Mouse (Mus musculus) spleen, postnatal 0 days (tissue): ENCODE measurements around the gene Gm39653. TPM values are rescaled to one million over a fixed set of nuclear protein-coding genes. Genes with fewer than 3 reads are reported as not detected.

Experiments used
- polyA plus RNA-seq: library from polyadenylated mRNA; unstranded; fragments of >200 nt; fragmentation: Nextera tagmentation; extraction: Ambion mirVana; gene quantifications from 2 replicates; pipeline ENCODE4 v1.2.1, GENCODE M21; 2015

The Gm39653 gene
- not detected in 2 replicates for polyA plus RNA-seq

GRCm38 (mm10) chr1:63615668-63616067 lies at the start of gene Gm39653:
Gm39653 (plus strand) TSS chr1:63615968.

Other genes starting within 250 kb of the Gm39653 start
- 0.47 and 0.55 TPM in 2 replicates for gene Adam23, start 170.1 kb upstream of the Gm39653 start, polyA plus RNA-seq
- not detected in 2 replicates for gene Dytn, start 71.0 kb downstream of the Gm39653 start, polyA plus RNA-seq
- gene Mdh1b, start 114.3 kb downstream of the Gm39653 start, polyA plus RNA-seq = not detected in 2 replicates
- gene Fastkd2, start 114.6 kb downstream of the Gm39653 start, polyA plus RNA-seq = 33.6 and 38.8 TPM in 2 replicates
- 0.06 TPM in 1 of 2 replicates, not detected in the other for gene 4933402D24Rik, start 153.3 kb downstream of the Gm39653 start, polyA plus RNA-seq